Mouse (Mus musculus) heart, embryonic 12.5 days (tissue): ENCODE measurements around the gene Cdc42ep2. TPM values are rescaled to one million over a fixed set of nuclear protein-coding genes. Genes with fewer than 3 reads are reported as not detected.
"Not testable (repeated sequence)": the region's sequence is repeated elsewhere in the genome, so short reads cannot be mapped to it uniquely, and the experiment has no call there.

ENCODE experiments used
- ATAC-seq: fragments of 200-750 bp; cut with Nextera tagmentation; 2 replicates; pipeline ENCODE4 v1.8.0; 2017; ENCODE audit warnings: moderate TSS enrichment, moderate library complexity; ENCODE audit not compliant: insufficient number of reproducible peaks, low FRiP score
- H3K27ac ChIP-seq: fragments of 300-500 bp; sonication (generic); 2 replicates; pipeline ENCODE4 v1.5.1; 2016; ENCODE audit warnings: mild to moderate bottlenecking, moderate library complexity; ENCODE audit not compliant: poor library complexity, severe bottlenecking
- H3K27me3 ChIP-seq: fragments of 300-500 bp; sonication (generic); replicated peaks from 2 replicates; pipeline ENCODE4 v1.6.1; 2016; ENCODE audit warnings: mild to moderate bottlenecking, moderate library complexity
- H3K36me3 ChIP-seq: fragments of 300-500 bp; sonication (generic); 2 replicates; pipeline ENCODE4 v1.6.1; 2016; ENCODE audit warnings: mild to moderate bottlenecking, moderate library complexity
- H3K4me1 ChIP-seq: fragments of 300-500 bp; sonication (generic); replicated peaks from 2 replicates; pipeline ENCODE4 v1.6.1; 2016; ENCODE audit warnings: mild to moderate bottlenecking
- H3K4me2 ChIP-seq: fragments of 300-500 bp; sonication (generic); 2 replicates; pipeline ENCODE4 v1.6.1; 2016; ENCODE audit warnings: mild to moderate bottlenecking, moderate library complexity
- H3K4me3 ChIP-seq: fragments of 300-500 bp; sonication (generic); 2 replicates; pipeline ENCODE4 v1.5.1; 2016; ENCODE audit warnings: mild to moderate bottlenecking
- H3K9ac ChIP-seq: fragments of 300-500 bp; sonication (generic); 2 replicates; pipeline ENCODE4 v1.6.1; 2016; ENCODE audit warnings: mild to moderate bottlenecking, moderate library complexity
- H3K9me3 ChIP-seq: fragments of 300-500 bp; sonication (generic); replicated peaks from 2 replicates; pipeline ENCODE4 v1.6.1; 2016; ENCODE audit warnings: mild to moderate bottlenecking, moderate library complexity
- WGBS: fragments of 180-500 bp; shearing (Covaris S2); methylation state at CpG from one replicate; pipeline ENCODE4 v1.1.7; 2016; 5-methylcytosine and 5-hydroxymethylcytosine counted together
- polyA plus RNA-seq: library from polyadenylated mRNA; unstranded; fragments of >200 nt; fragmentation: Nextera tagmentation; extraction: Ambion mirVana; gene quantifications from 2 replicates; pipeline ENCODE4 v1.2.1, GENCODE M21; 2016

The Cdc42ep2 gene
- polyA plus RNA-seq, 1 experiment from 2014 or later: 7.3 TPM

GRCm38 (mm10) chr19:5891521-5892258, 32.9 kb downstream of the Cdc42ep2 start:
- ATAC-seq: no peak
- Histone ChIP-seq H3K4me3 (no peak overlapping the region), H3K4me2 (no peak overlapping the region), H3K27ac (peak overlapping the region; percentile 44; the same call in 1 of the 2 replicates), H3K4me1 (peaks cover 19% of the 10 kb centered on the region), H3K9ac (no peak overlapping the region), H3K36me3 (peaks cover 15% of the 10 kb centered on the region), H3K27me3 (no peaks in the 10 kb centered on the region), H3K9me3 (no peaks in the 10 kb centered on the region)
- WGBS: 84% methylated on average over 12 of the region's 12 CpGs

GRCm38 (mm10) chr19:5889211-5889610, 35.4 kb downstream of the Cdc42ep2 start:
- Histone ChIP-seq H3K9ac (no peak overlapping the region), H3K27ac (no peak overlapping the region), H3K27me3 (no peaks in the 10 kb centered on the region), H3K4me1 (peaks cover 23% of the 10 kb centered on the region), H3K4me2 (no peak overlapping the region), H3K9me3 (no peaks in the 10 kb centered on the region), H3K4me3 (no peak overlapping the region), H3K36me3 (no peaks in the 10 kb centered on the region)
- WGBS: 67% methylated on average over 4 of the region's 4 CpGs
- no peak for ATAC-seq

GRCm38 (mm10) chr19:5887234-5887815, 37.3 kb downstream of the Cdc42ep2 start:
- WGBS: 40% methylated on average over 3 of the region's 3 CpGs
- H3K4me1 ChIP-seq: peaks cover 18% of the 10 kb centered on the region
- no peaks in the 10 kb centered on the region for H3K9me3 ChIP-seq
- no peak overlapping the region for H3K4me3 ChIP-seq
- no peaks in the 10 kb centered on the region for H3K27me3 ChIP-seq
- H3K27ac ChIP-seq: no peak overlapping the region
- ATAC-seq: no peak
- no peak overlapping the region for H3K9ac ChIP-seq
- H3K36me3 ChIP-seq: no peaks in the 10 kb centered on the region
- no peak overlapping the region for H3K4me2 ChIP-seq

GRCm38 (mm10) chr19:5885838-5886237, 38.8 kb downstream of the Cdc42ep2 start:
- no peaks in the 10 kb centered on the region for H3K27me3 ChIP-seq
- H3K36me3 ChIP-seq: no peaks in the 10 kb centered on the region
- H3K4me3 ChIP-seq: no peak overlapping the region
- 56% methylated on average over 4 of the region's 4 CpGs for WGBS
- no peak overlapping the region for H3K4me2 ChIP-seq
- H3K9ac ChIP-seq: no peak overlapping the region
- no peak overlapping the region for H3K27ac ChIP-seq
- H3K4me1 ChIP-seq: peaks cover 10% of the 10 kb centered on the region
- ATAC-seq: no peak
- H3K9me3 ChIP-seq: no peaks in the 10 kb centered on the region

- Histone ChIP-seq H3K27ac (no peak overlapping the region), H3K9me3 (no peaks in the 10 kb centered on the region), H3K27me3 (no peaks in the 10 kb centered on the region), H3K4me1 (peaks cover 10% of the 10 kb centered on the region), H3K9ac (no peak overlapping the region; the same call in 1 of the 2 replicates), H3K36me3 (no peaks in the 10 kb centered on the region), H3K4me3 (no peak overlapping the region), H3K4me2 (no peak overlapping the region)
- ATAC-seq: peak; percentile 37; the same call in 1 of the 2 replicates
- 10% methylated on average over 1 of the region's 1 CpGs for WGBS
Observed at GRCm38 (mm10) chr19:5883935-5884334, 40.7 kb downstream of the Cdc42ep2 start.

GRCm38 (mm10) chr19:5882079-5882478, 42.5 kb downstream of the Cdc42ep2 start:
- not testable (repeated sequence) for H3K27ac ChIP-seq, H3K27me3 ChIP-seq, H3K9me3 ChIP-seq, ATAC-seq, H3K4me3 ChIP-seq, H3K4me2 ChIP-seq, H3K9ac ChIP-seq, H3K36me3 ChIP-seq
- 82% methylated on average over 5 of the region's 5 CpGs for WGBS
- H3K4me1 ChIP-seq: peaks cover 24% of the 10 kb centered on the region

- no peak for ATAC-seq
Observed at GRCm38 (mm10) chr19:5881155-5881554, 43.5 kb downstream of the Cdc42ep2 start.

GRCm38 (mm10) chr19:5879735-5880134, 44.9 kb downstream of the Cdc42ep2 start:
- Histone ChIP-seq H3K36me3 (no peaks in the 10 kb centered on the region), H3K4me2 (no peak overlapping the region), H3K4me3 (no peak overlapping the region), H3K27ac (no peak overlapping the region), H3K27me3 (no peaks in the 10 kb centered on the region), H3K4me1 (peaks cover 28% of the 10 kb centered on the region), H3K9ac (no peak overlapping the region), H3K9me3 (no peaks in the 10 kb centered on the region)
- ATAC-seq: no peak
- WGBS: 88% methylated on average over 7 of the region's 7 CpGs

More at GRCm38 (mm10) chr19:5881155-5881554, 43.5 kb downstream of the Cdc42ep2 start:
- Histone ChIP-seq H3K9ac (no peak overlapping the region), H3K4me1 (peaks cover 24% of the 10 kb centered on the region), H3K27ac (no peak overlapping the region), H3K4me3 (no peak overlapping the region), H3K9me3 (no peaks in the 10 kb centered on the region), H3K27me3 (no peaks in the 10 kb centered on the region), H3K4me2 (no peak overlapping the region), H3K36me3 (no peaks in the 10 kb centered on the region)
- WGBS: 93% methylated on average over 6 of the region's 6 CpGs

- Histone ChIP-seq H3K4me1 (peaks cover 24% of the 10 kb centered on the region), H3K27ac (no peak overlapping the region), H3K27me3 (no peaks in the 10 kb centered on the region), H3K4me3 (no peak overlapping the region), H3K4me2 (no peak overlapping the region), H3K36me3 (no peaks in the 10 kb centered on the region), H3K9ac (0 out of 2 replicates have a peak overlapping the region, but pooled peaks have one; percentile 37), H3K9me3 (no peaks in the 10 kb centered on the region)
- no peak for ATAC-seq
- 77% methylated on average over 3 of the region's 3 CpGs for WGBS
Observed at GRCm38 (mm10) chr19:5878916-5879315, 45.7 kb downstream of the Cdc42ep2 start.

GRCm38 (mm10) chr19:5878362-5878722, 46.3 kb downstream of the Cdc42ep2 start:
- Histone ChIP-seq H3K27ac (0 out of 2 replicates have a peak overlapping the region, but pooled peaks have one; percentile 31), H3K4me1 (peaks cover 27% of the 10 kb centered on the region), H3K9me3 (no peaks in the 10 kb centered on the region), H3K4me3 (peak overlapping the region; percentile 23), H3K4me2 (peak overlapping the region; percentile 51), H3K27me3 (no peaks in the 10 kb centered on the region), H3K36me3 (no peaks in the 10 kb centered on the region), H3K9ac (peak overlapping the region; percentile 37)
- ATAC-seq: no peak
- WGBS: 58% methylated on average over 7 of the region's 7 CpGs

GRCm38 (mm10) chr19:5877618-5878361, 46.8 kb downstream of the Cdc42ep2 start, which contains the start of gene Slc25a45:
Gene Slc25a45, plus strand, starts transcription at chr19:5877808.
- peaks cover 33% of the 10 kb centered on the region for H3K4me1 ChIP-seq
- WGBS: 43% methylated on average over 15 of the region's 15 CpGs
- ATAC-seq: peak; percentile 54

More at GRCm38 (mm10) chr19:5877618-5878361, 46.8 kb downstream of the Cdc42ep2 start, which contains the start of gene Slc25a45:
- Histone ChIP-seq H3K9me3 (no peaks in the 10 kb centered on the region), H3K4me2 (peak within 1 kb of the TSS; percentile 51), H3K36me3 (peaks cover 3% of the 10 kb centered on the region; the same call in 1 of the 2 replicates), H3K4me3 (peak within 1 kb of the TSS; percentile 23), H3K9ac (peak within 1 kb of the TSS; percentile 37), H3K27ac (peak within 1 kb of the TSS; percentile 56), H3K27me3 (no peaks in the 10 kb centered on the region)
